Mouse (Mus musculus): Measurements from ENCODE around the gene Dera. TPM values are rescaled to one million over a fixed set of nuclear protein-coding genes. Genes with fewer than 3 reads are reported as not detected.
A peak's percentile ranks its signal among the peaks of the same experiment; 100 is the strongest.

Dera gene
- polyA plus RNA-seq, 1 experiment from 2014 or later: 74.5 TPM

GRCm38 (mm10) chr6:137804121-137804520 is 49.8 kb downstream of the Dera start:
- H3K9ac ChIP-seq (replicated peaks; ENCODE audit: low read length): no peak overlapping the region
- no peaks in the 10 kb centered on the region for H3K4me1 ChIP-seq (ENCODE audit: control insufficient read depth, insufficient read depth, low read length)
- DNase-seq (ENCODE audit: low spot score) (peak; percentile 26), ATAC-seq (replicated peaks; ENCODE audit: insufficient number of reproducible peaks, low FRiP score, low TSS enrichment, low read depth) (no peak)
- no peak overlapping the region for H3K4me2 ChIP-seq (ENCODE audit: low read depth, low read length)
- H3K36me3 ChIP-seq (replicated peaks; ENCODE audit: control insufficient read depth, insufficient read depth, low read depth, low read length): no peaks in the 10 kb centered on the region; the same call in 1 of the 2 replicates
- H3K27me3 ChIP-seq (ENCODE audit: control insufficient read depth, insufficient read depth, low read length): no peaks in the 10 kb centered on the region
- H3K27ac ChIP-seq (replicated peaks; ENCODE audit: low read depth, low read length): no peak overlapping the region
- WGBS: 65% methylated on average over 7 of the region's 7 CpGs
- no peaks in the 10 kb centered on the region for H3K9me3 ChIP-seq (replicated peaks; ENCODE audit: control insufficient read depth, low read length)
- no peak overlapping the region for H3K4me3 ChIP-seq (ENCODE audit: low read depth, low read length)

- no peak overlapping the region for H3K9ac ChIP-seq (replicated peaks; ENCODE audit: low read length)
- no peak overlapping the region for H3K4me2 ChIP-seq (ENCODE audit: low read depth, low read length)
- H3K27ac ChIP-seq (replicated peaks; ENCODE audit: low read depth, low read length): no peak overlapping the region
- no peaks in the 10 kb centered on the region for H3K4me1 ChIP-seq (ENCODE audit: control insufficient read depth, insufficient read depth, low read length)
- H3K4me3 ChIP-seq (ENCODE audit: low read depth, low read length): no peak overlapping the region
- WGBS: 46% methylated on average over 7 of the region's 9 CpGs
- ATAC-seq (replicated peaks; ENCODE audit: insufficient number of reproducible peaks, low FRiP score, low TSS enrichment, low read depth): no peak
- H3K27me3 ChIP-seq (ENCODE audit: control insufficient read depth, insufficient read depth, low read length): no peaks in the 10 kb centered on the region
- no peaks in the 10 kb centered on the region for H3K9me3 ChIP-seq (replicated peaks; ENCODE audit: control insufficient read depth, low read length)
- H3K36me3 ChIP-seq (replicated peaks; ENCODE audit: control insufficient read depth, insufficient read depth, low read depth, low read length): no peaks in the 10 kb centered on the region; the same call in 1 of the 2 replicates
- DNase-seq (ENCODE audit: low spot score): no peak
These were observed 50.3 kb downstream of the Dera start for GRCm38 (mm10) chr6:137804606-137805005.

DNA sequence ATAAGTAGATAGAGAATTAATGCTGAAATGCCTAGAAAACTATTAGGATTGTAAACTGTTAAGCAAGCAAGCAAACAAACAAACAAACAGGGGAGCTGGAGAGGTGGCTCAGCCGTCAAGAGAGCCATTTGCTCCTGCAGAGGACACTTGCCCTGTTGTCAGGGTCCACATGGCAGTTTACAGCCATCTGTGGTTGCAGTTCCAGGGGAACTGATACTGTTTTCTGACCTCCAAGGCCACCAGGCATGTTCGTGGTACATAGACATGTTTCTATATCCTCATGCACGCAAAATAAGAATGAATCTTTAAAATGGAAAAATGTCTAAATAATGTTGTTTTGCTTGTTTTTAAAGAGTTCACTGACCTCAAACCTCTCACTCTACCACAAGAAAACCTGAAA is 52.0 kb downstream of the Dera start:
- no peaks in the 10 kb centered on the region for H3K9me3 ChIP-seq (replicated peaks; ENCODE audit: control insufficient read depth, low read length)
- no peak for ATAC-seq (replicated peaks; ENCODE audit: insufficient number of reproducible peaks, low FRiP score, low TSS enrichment, low read depth)
- H3K4me3 ChIP-seq (ENCODE audit: low read depth, low read length): no peak overlapping the region
- WGBS: 86% methylated on average over 3 of the region's 3 CpGs
- no peak overlapping the region for H3K9ac ChIP-seq (replicated peaks; ENCODE audit: low read length)
- H3K4me1 ChIP-seq (ENCODE audit: control insufficient read depth, insufficient read depth, low read length): no peaks in the 10 kb centered on the region
- no peak overlapping the region for H3K4me2 ChIP-seq (ENCODE audit: low read depth, low read length)
- H3K36me3 ChIP-seq (replicated peaks; ENCODE audit: control insufficient read depth, insufficient read depth, low read depth, low read length): no peaks in the 10 kb centered on the region
- H3K27ac ChIP-seq (replicated peaks; ENCODE audit: low read depth, low read length): no peak overlapping the region
- no peak for DNase-seq (ENCODE audit: low spot score)
- no peaks in the 10 kb centered on the region for H3K27me3 ChIP-seq (ENCODE audit: control insufficient read depth, insufficient read depth, low read length)

- no peaks in the 10 kb centered on the region for H3K27me3 ChIP-seq (ENCODE audit: control insufficient read depth, insufficient read depth, low read length)
- H3K4me1 ChIP-seq (ENCODE audit: control insufficient read depth, insufficient read depth, low read length): no peaks in the 10 kb centered on the region
- H3K4me3 ChIP-seq (ENCODE audit: low read depth, low read length): no peak overlapping the region
- no peaks in the 10 kb centered on the region for H3K36me3 ChIP-seq (replicated peaks; ENCODE audit: control insufficient read depth, insufficient read depth, low read depth, low read length)
- DNase-seq (ENCODE audit: low spot score): no peak
- no peak overlapping the region for H3K9ac ChIP-seq (replicated peaks; ENCODE audit: low read length)
- no peak for ATAC-seq (replicated peaks; ENCODE audit: insufficient number of reproducible peaks, low FRiP score, low TSS enrichment, low read depth)
- no peak overlapping the region for H3K27ac ChIP-seq (replicated peaks; ENCODE audit: low read depth, low read length)
- 92% methylated on average over 8 of the region's 8 CpGs for WGBS
- H3K9me3 ChIP-seq (replicated peaks; ENCODE audit: control insufficient read depth, low read length): no peaks in the 10 kb centered on the region
- no peak overlapping the region for H3K4me2 ChIP-seq (ENCODE audit: low read depth, low read length)
These were observed 52.5 kb downstream of the Dera start for GRCm38 (mm10) chr6:137806806-137807205.

GRCm38 (mm10) chr6:137807296-137807695 is 53.0 kb downstream of the Dera start:
- H3K9me3 ChIP-seq (replicated peaks; ENCODE audit: control insufficient read depth, low read length): no peaks in the 10 kb centered on the region
- no peak overlapping the region for H3K4me2 ChIP-seq (ENCODE audit: low read depth, low read length)
- DNase-seq (ENCODE audit: low spot score) (no peak), ATAC-seq (replicated peaks; ENCODE audit: insufficient number of reproducible peaks, low FRiP score, low TSS enrichment, low read depth) (no peak)
- H3K4me1 ChIP-seq (ENCODE audit: control insufficient read depth, insufficient read depth, low read length): no peaks in the 10 kb centered on the region
- WGBS: 90% methylated on average over 6 of the region's 6 CpGs
- H3K27me3 ChIP-seq (ENCODE audit: control insufficient read depth, insufficient read depth, low read length): no peaks in the 10 kb centered on the region
- H3K4me3 ChIP-seq (ENCODE audit: low read depth, low read length): no peak overlapping the region
- no peaks in the 10 kb centered on the region for H3K36me3 ChIP-seq (replicated peaks; ENCODE audit: control insufficient read depth, insufficient read depth, low read depth, low read length)
- H3K9ac ChIP-seq (replicated peaks; ENCODE audit: low read length): no peak overlapping the region
- H3K27ac ChIP-seq (replicated peaks; ENCODE audit: low read depth, low read length): no peak overlapping the region

- no peak for ATAC-seq (replicated peaks; ENCODE audit: insufficient number of reproducible peaks, low FRiP score, low TSS enrichment, low read depth)
- Histone ChIP-seq H3K9me3 (replicated peaks; ENCODE audit: control insufficient read depth, low read length) (no peaks in the 10 kb centered on the region), H3K27me3 (ENCODE audit: control insufficient read depth, insufficient read depth, low read length) (no peaks in the 10 kb centered on the region), H3K4me2 (ENCODE audit: low read depth, low read length) (no peak overlapping the region), H3K36me3 (replicated peaks; ENCODE audit: control insufficient read depth, insufficient read depth, low read depth, low read length) (no peaks in the 10 kb centered on the region), H3K4me1 (ENCODE audit: control insufficient read depth, insufficient read depth, low read length) (no peaks in the 10 kb centered on the region), H3K27ac (replicated peaks; ENCODE audit: low read depth, low read length) (no peak overlapping the region), H3K9ac (replicated peaks; ENCODE audit: low read length) (no peak overlapping the region), H3K4me3 (ENCODE audit: low read depth, low read length) (no peak overlapping the region)
- DNase-seq (ENCODE audit: low spot score): no peak
- 76% methylated on average over 6 of the region's 6 CpGs for WGBS
These were observed 54.4 kb downstream of the Dera start for GRCm38 (mm10) chr6:137808706-137809105.

DNA sequence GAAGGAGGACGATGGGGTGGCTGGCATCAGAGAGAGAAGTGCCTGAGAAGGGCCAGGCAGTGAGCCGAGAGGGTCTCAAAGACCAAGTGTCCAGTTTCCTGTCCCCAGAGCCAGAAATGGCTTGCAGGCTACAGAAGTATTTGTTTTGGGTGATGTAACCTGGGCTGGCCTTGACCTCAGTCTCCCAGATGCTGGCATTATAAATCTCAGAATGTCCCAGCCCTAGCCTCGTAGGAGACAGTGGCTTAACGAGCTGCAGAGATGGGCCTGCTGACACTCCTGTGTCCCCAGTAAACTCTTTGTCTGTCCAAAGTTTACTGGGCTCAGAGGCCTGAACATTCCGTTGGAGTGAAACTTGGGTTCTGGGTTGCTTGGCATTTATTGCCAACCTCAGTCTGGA is 55.8 kb downstream of the Dera start:
- no peak for DNase-seq (ENCODE audit: low spot score)
- Histone ChIP-seq H3K9me3 (replicated peaks; ENCODE audit: control insufficient read depth, low read length) (no peaks in the 10 kb centered on the region), H3K27ac (replicated peaks; ENCODE audit: low read depth, low read length) (no peak overlapping the region)

GRCm38 (mm10) chr6:137814006-137814405 is 59.7 kb downstream of the Dera start:
- DNase-seq (ENCODE audit: low spot score): no peak
- H3K4me2 ChIP-seq (ENCODE audit: low read depth, low read length): no peak overlapping the region
- no peaks in the 10 kb centered on the region for H3K27me3 ChIP-seq (ENCODE audit: control insufficient read depth, insufficient read depth, low read length)
- ATAC-seq (replicated peaks; ENCODE audit: insufficient number of reproducible peaks, low FRiP score, low TSS enrichment, low read depth): no peak
- H3K4me1 ChIP-seq (ENCODE audit: control insufficient read depth, insufficient read depth, low read length): no peaks in the 10 kb centered on the region
- H3K36me3 ChIP-seq (replicated peaks; ENCODE audit: control insufficient read depth, insufficient read depth, low read depth, low read length): no peaks in the 10 kb centered on the region
- WGBS: 88% methylated on average over 1 of the region's 1 CpGs
- H3K9ac ChIP-seq (replicated peaks; ENCODE audit: low read length): no peak overlapping the region
- H3K4me3 ChIP-seq (ENCODE audit: low read depth, low read length): no peak overlapping the region
- H3K27ac ChIP-seq (replicated peaks; ENCODE audit: low read depth, low read length): no peak overlapping the region
- H3K9me3 ChIP-seq (replicated peaks; ENCODE audit: control insufficient read depth, low read length): no peaks in the 10 kb centered on the region

More for the DNA sequence above, 55.8 kb downstream of the Dera start:
- no peak for ATAC-seq (replicated peaks; ENCODE audit: insufficient number of reproducible peaks, low FRiP score, low TSS enrichment, low read depth)
- H3K27me3 ChIP-seq (ENCODE audit: control insufficient read depth, insufficient read depth, low read length): no peaks in the 10 kb centered on the region
- no peak overlapping the region for H3K4me3 ChIP-seq (ENCODE audit: low read depth, low read length)
- H3K4me2 ChIP-seq (ENCODE audit: low read depth, low read length): no peak overlapping the region
- H3K4me1 ChIP-seq (ENCODE audit: control insufficient read depth, insufficient read depth, low read length): no peaks in the 10 kb centered on the region
- H3K9ac ChIP-seq (replicated peaks; ENCODE audit: low read length): no peak overlapping the region
- WGBS: 49% methylated on average over 5 of the region's 5 CpGs
- H3K36me3 ChIP-seq (replicated peaks; ENCODE audit: control insufficient read depth, insufficient read depth, low read depth, low read length): no peaks in the 10 kb centered on the region
